Mouse (Mus musculus) limb, embryonic 12.5 days (tissue): Measurements from ENCODE around the gene Iqgap2. TPM values are rescaled to one million over a fixed set of nuclear protein-coding genes. Genes with fewer than 3 reads are reported as not detected.

Experiments
- ATAC-seq: fragments of 200-750 bp; cut with Nextera tagmentation; 2 replicates; pipeline ENCODE4 v1.8.0; 2017; ENCODE audit warnings: low read depth, moderate TSS enrichment; ENCODE audit not compliant: insufficient number of reproducible peaks, insufficient read depth, low FRiP score, low TSS enrichment
- H3K27ac ChIP-seq: fragments of 300-500 bp; sonication (generic); 2 replicates; pipeline ENCODE4 v1.5.1; 2016; ENCODE audit warnings: mild to moderate bottlenecking, moderate library complexity
- H3K27me3 ChIP-seq: fragments of 300-500 bp; sonication (generic); 2 replicates; pipeline ENCODE4 v1.6.1; 2016; ENCODE audit warnings: mild to moderate bottlenecking, moderate library complexity
- H3K36me3 ChIP-seq: fragments of 300-500 bp; sonication (generic); 2 replicates; pipeline ENCODE4 v1.6.1; 2016; ENCODE audit warnings: mild to moderate bottlenecking, moderate library complexity
- H3K4me1 ChIP-seq: fragments of 300-500 bp; sonication (generic); replicated peaks from 2 replicates; pipeline ENCODE4 v1.6.1; 2016
- H3K4me2 ChIP-seq: fragments of 300-500 bp; sonication (generic); 2 replicates; pipeline ENCODE4 v1.6.1; 2016; ENCODE audit warnings: mild to moderate bottlenecking, moderate library complexity
- H3K4me3 ChIP-seq: fragments of 300-500 bp; sonication (generic); replicated peaks from 2 replicates; pipeline ENCODE4 v1.5.1; 2016; ENCODE audit warnings: mild to moderate bottlenecking
- H3K9ac ChIP-seq: fragments of 300-500 bp; sonication (generic); replicated peaks from 2 replicates; pipeline ENCODE4 v1.6.1; 2016; ENCODE audit warnings: mild to moderate bottlenecking, moderate library complexity
- H3K9me3 ChIP-seq: fragments of 300-500 bp; sonication (generic); 2 replicates; pipeline ENCODE4 v1.6.1; 2016; ENCODE audit warnings: mild to moderate bottlenecking, moderate library complexity
- WGBS: fragments of 180-500 bp; shearing (Covaris S2); methylation state at CpG from one replicate; pipeline ENCODE4 v1.1.7; 2016; 5-methylcytosine and 5-hydroxymethylcytosine counted together
- polyA plus RNA-seq: library from polyadenylated mRNA; unstranded; fragments of >200 nt; fragmentation: Nextera tagmentation; extraction: Ambion mirVana; gene quantifications from 2 replicates; pipeline ENCODE4 v1.2.1, GENCODE M21; 2016

The Iqgap2 gene
- polyA plus RNA-seq, 1 experiment from 2014 or later = 12.1 TPM

GRCm38 (mm10) chr13:95633384-95633783, 258.3 kb downstream of the Iqgap2 start:
- Histone ChIP-seq H3K9ac (no peak overlapping the region), H3K36me3 (peaks cover 36% of the 10 kb centered on the region), H3K4me3 (no peak overlapping the region), H3K27ac (no peak overlapping the region), H3K4me1 (peaks cover 6% of the 10 kb centered on the region; the same call in 1 of the 2 replicates), H3K9me3 (no peaks in the 10 kb centered on the region), H3K27me3 (no peaks in the 10 kb centered on the region), H3K4me2 (no peak overlapping the region)
- ATAC-seq = no peak
- 100% methylated on average over 1 of the region's 2 CpGs for WGBS

GRCm38 (mm10) chr13:95632144-95632543, 259.6 kb downstream of the Iqgap2 start:
- H3K27me3 ChIP-seq = no peaks in the 10 kb centered on the region
- no peak overlapping the region for H3K9ac ChIP-seq
- H3K4me1 ChIP-seq = no peaks in the 10 kb centered on the region
- WGBS = 84% methylated on average over 6 of the region's 6 CpGs
- no peak overlapping the region for H3K27ac ChIP-seq
- H3K36me3 ChIP-seq = peaks cover 41% of the 10 kb centered on the region
- no peak overlapping the region for H3K4me3 ChIP-seq
- ATAC-seq = no peak
- no peaks in the 10 kb centered on the region for H3K9me3 ChIP-seq
- H3K4me2 ChIP-seq = no peak overlapping the region

DNA sequence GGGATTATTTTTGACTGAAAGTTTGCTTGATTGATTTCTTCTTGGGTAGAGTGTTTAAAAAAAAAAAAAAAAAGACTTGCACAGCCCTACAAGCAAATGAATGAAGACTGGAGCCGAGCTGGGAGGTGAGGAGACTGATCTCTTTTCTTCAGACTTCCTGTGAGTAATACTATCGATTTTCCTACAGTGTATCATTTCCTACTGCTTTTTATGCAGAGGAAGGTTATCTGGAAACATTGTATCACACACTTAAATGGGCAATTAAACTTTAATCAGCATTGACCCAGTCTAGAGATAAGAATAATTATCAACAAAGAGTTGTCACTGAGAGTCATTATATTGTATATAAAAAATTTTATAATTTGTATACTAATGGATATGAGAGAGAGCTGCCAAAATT, 261.0 kb downstream of the Iqgap2 start:
- Histone ChIP-seq H3K27me3 (no peaks in the 10 kb centered on the region), H3K9ac (no peak overlapping the region), H3K4me2 (no peak overlapping the region), H3K4me3 (no peak overlapping the region), H3K36me3 (peaks cover 37% of the 10 kb centered on the region), H3K27ac (no peak overlapping the region), H3K4me1 (no peaks in the 10 kb centered on the region), H3K9me3 (no peaks in the 10 kb centered on the region)
- 85% methylated on average over 2 of the region's 2 CpGs for WGBS
- ATAC-seq = no peak

- Histone ChIP-seq H3K9ac (no peak overlapping the region), H3K36me3 (peaks cover 32% of the 10 kb centered on the region), H3K4me1 (no peaks in the 10 kb centered on the region), H3K27me3 (no peaks in the 10 kb centered on the region), H3K4me3 (no peak overlapping the region), H3K9me3 (no peaks in the 10 kb centered on the region), H3K4me2 (no peak overlapping the region), H3K27ac (no peak overlapping the region)
- ATAC-seq = no peak
- WGBS = 88% methylated on average over 10 of the region's 10 CpGs
Observed at GRCm38 (mm10) chr13:95629751-95630150, 262.0 kb downstream of the Iqgap2 start.

DNA sequence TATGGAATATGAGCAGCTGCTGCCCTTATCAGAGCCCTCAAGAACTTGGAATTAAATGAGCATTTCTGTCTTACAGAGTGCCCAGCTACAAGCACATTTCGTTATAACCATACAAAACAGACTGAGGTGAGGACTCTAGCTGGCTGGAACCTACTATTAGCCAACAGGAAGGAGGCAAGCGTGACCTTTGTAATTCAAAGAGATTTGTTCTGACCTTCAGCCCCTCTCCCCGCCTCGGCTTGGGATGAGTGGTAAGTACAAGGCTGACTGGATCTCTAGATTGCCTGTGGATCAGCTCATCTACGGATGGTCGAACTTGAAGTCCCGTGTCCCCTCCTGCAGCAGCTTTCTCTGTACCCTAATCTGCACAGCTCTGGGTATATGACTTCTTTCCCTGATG, 265.0 kb downstream of the Iqgap2 start:
- ATAC-seq = no peak
- Histone ChIP-seq H3K27me3 (no peaks in the 10 kb centered on the region), H3K9ac (no peak overlapping the region), H3K4me2 (no peak overlapping the region), H3K27ac (no peak overlapping the region), H3K4me3 (no peak overlapping the region), H3K9me3 (no peaks in the 10 kb centered on the region), H3K36me3 (peaks cover 26% of the 10 kb centered on the region), H3K4me1 (no peaks in the 10 kb centered on the region)
- 71% methylated on average over 7 of the region's 7 CpGs for WGBS

GRCm38 (mm10) chr13:95623042-95623441, 268.7 kb downstream of the Iqgap2 start:
- 85% methylated on average over 3 of the region's 3 CpGs for WGBS
- ATAC-seq = no peak
- Histone ChIP-seq H3K9ac (no peak overlapping the region), H3K36me3 (peaks cover 2% of the 10 kb centered on the region; the same call in 1 of the 2 replicates), H3K9me3 (no peaks in the 10 kb centered on the region), H3K4me3 (no peak overlapping the region), H3K4me1 (no peaks in the 10 kb centered on the region), H3K27me3 (no peaks in the 10 kb centered on the region), H3K27ac (no peak overlapping the region), H3K4me2 (no peak overlapping the region)

DNA sequence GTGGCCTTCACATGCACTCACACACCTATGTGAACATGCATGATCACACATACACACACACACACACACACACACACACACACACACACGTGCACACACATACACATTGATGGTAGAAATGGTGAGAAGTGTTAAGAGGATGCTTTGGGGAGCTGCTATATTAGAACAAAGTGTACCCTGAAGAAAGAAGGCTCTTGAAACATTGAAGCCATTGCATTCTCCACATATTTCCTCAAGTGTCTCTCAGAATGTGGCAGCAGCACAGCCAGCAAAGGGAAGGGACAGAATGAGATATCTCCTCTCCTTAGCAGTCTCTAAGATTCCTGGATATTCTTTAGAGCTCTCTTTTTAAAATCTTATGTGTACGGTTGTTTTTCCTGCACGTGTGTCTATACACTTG, 270.2 kb downstream of the Iqgap2 start:
- Histone ChIP-seq H3K27me3 (no peaks in the 10 kb centered on the region), H3K9ac (no peak overlapping the region), H3K36me3 (no peaks in the 10 kb centered on the region), H3K27ac (no peak overlapping the region), H3K9me3 (no peaks in the 10 kb centered on the region), H3K4me1 (peaks cover 5% of the 10 kb centered on the region), H3K4me2 (no peak overlapping the region), H3K4me3 (no peak overlapping the region)
- 85% methylated on average over 3 of the region's 3 CpGs for WGBS
- no peak for ATAC-seq

DNA sequence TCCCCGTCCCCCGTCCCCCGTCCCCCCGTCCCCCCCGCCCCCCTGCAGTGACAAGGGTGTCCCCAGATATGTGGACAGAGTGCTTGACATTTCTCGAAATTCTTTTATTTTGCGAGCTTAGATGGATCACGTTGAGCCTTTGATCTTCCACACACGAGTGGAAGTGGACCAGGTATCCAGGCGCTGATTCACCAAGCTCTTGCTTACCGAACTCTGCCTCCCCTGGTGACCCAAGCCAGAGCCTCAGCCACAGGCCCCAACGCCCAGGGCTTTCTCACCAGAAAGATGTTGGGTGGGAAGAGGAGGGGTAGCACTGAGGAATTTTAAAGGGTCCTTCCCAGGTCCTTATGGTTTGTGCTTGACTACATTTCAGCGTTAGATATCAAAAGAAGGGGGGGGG, 272.9 kb downstream of the Iqgap2 start:
- H3K27me3 ChIP-seq = no peaks in the 10 kb centered on the region
- H3K4me3 ChIP-seq = peak overlapping the region; percentile 84
- H3K27ac ChIP-seq = peak overlapping the region; percentile 89
- H3K9ac ChIP-seq = peak overlapping the region; percentile 95
- H3K36me3 ChIP-seq = peaks cover 9% of the 10 kb centered on the region; the same call in 1 of the 2 replicates
- peak; percentile 19 for ATAC-seq
- H3K4me1 ChIP-seq = peaks cover 26% of the 10 kb centered on the region
- H3K4me2 ChIP-seq = peak overlapping the region; percentile 87
- WGBS = 7% methylated on average over 13 of the region's 13 CpGs
- H3K9me3 ChIP-seq = no peaks in the 10 kb centered on the region

GRCm38 (mm10) chr13:95618309-95618712, 273.4 kb downstream of the Iqgap2 start, which contains the start of gene F2r:
TSS of gene F2r (minus strand) at chr13:95618487.
- ATAC-seq = peak; percentile 95
- peak within 1 kb of the TSS; percentile 89 for H3K27ac ChIP-seq
- H3K36me3 ChIP-seq = peaks cover 11% of the 10 kb centered on the region; the same call in 1 of the 2 replicates
- peak within 1 kb of the TSS; percentile 87 for H3K4me2 ChIP-seq
- under 1% methylated on average over 42 of the region's 42 CpGs for WGBS
- H3K9ac ChIP-seq = peak within 1 kb of the TSS; percentile 95
- no peaks in the 10 kb centered on the region for H3K9me3 ChIP-seq
- H3K4me1 ChIP-seq = peaks cover 26% of the 10 kb centered on the region
- peak within 1 kb of the TSS; percentile 84 for H3K4me3 ChIP-seq
- no peaks in the 10 kb centered on the region for H3K27me3 ChIP-seq

DNA sequence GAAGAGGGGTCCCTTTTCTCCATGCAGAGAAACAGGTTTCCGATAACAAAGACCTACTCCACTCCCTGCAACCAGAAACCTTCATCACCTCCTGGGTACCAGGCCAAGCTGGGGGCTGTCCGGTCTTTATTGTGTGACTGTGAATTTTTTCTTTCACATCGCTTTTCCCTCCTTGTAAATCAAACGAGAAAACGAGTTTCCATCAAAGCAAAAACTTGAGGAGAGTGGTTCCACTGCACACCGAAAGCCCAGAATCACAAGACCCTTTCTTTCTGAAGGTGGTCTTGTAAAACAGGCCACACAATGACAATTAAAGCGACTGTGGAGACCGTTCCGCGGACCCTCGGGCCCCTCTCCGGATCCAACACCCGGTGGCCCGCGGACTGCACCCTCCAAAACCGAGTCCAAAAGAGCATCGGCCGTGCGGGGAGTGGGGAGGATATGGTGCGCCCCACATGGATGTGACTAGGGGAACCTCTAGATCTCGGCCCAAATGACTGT, 274.0 kb downstream of the Iqgap2 start:
- H3K27me3 ChIP-seq = no peaks in the 10 kb centered on the region
- peak overlapping the region; percentile 84 for H3K4me3 ChIP-seq
- WGBS = under 1% methylated on average over 21 of the region's 21 CpGs
- peak; percentile 43; the same call in 1 of the 2 replicates for ATAC-seq
- H3K27ac ChIP-seq = peak overlapping the region; percentile 89
- H3K9me3 ChIP-seq = no peaks in the 10 kb centered on the region
- peak overlapping the region; percentile 95 for H3K9ac ChIP-seq
- H3K36me3 ChIP-seq = peaks cover 16% of the 10 kb centered on the region; the same call in 1 of the 2 replicates
- peak overlapping the region; percentile 87 for H3K4me2 ChIP-seq
- peaks cover 26% of the 10 kb centered on the region for H3K4me1 ChIP-seq

GRCm38 (mm10) chr13:95617082-95617670, 274.5 kb downstream of the Iqgap2 start:
- no peaks in the 10 kb centered on the region for H3K27me3 ChIP-seq
- H3K4me2 ChIP-seq = peak overlapping the region; percentile 87
- H3K4me1 ChIP-seq = peaks cover 26% of the 10 kb centered on the region
- H3K9me3 ChIP-seq = no peaks in the 10 kb centered on the region
- WGBS = 9% methylated on average over 17 of the region's 17 CpGs
- peak overlapping the region; percentile 95 for H3K9ac ChIP-seq
- H3K27ac ChIP-seq = peak overlapping the region; percentile 89; the same call in 1 of the 2 replicates
- ATAC-seq = no peak
- peaks cover 20% of the 10 kb centered on the region; the same call in 1 of the 2 replicates for H3K36me3 ChIP-seq
- peak overlapping the region; percentile 84 for H3K4me3 ChIP-seq
